Mouse (Mus musculus) midbrain, embryonic 14.5 days (tissue): Measurements from ENCODE around the gene Lyg1. TPM values are rescaled to one million over a fixed set of nuclear protein-coding genes. Genes with fewer than 3 reads are reported as not detected.

ENCODE experiments used
- ATAC-seq: fragments of 200-750 bp; cut with Nextera tagmentation; 2 replicates; pipeline ENCODE4 v1.8.0; 2017; ENCODE audit warnings: moderate number of reproducible peaks, moderate library complexity; ENCODE audit not compliant: low FRiP score, low TSS enrichment
- DNase-seq: peaks from one replicate; pipeline ENCODE4 v3.0.0-alpha.2; 2015
- H3K27ac ChIP-seq: fragments of 300-500 bp; sonication (generic); replicated peaks from 2 replicates; pipeline ENCODE4 v1.5.1; 2014; ENCODE audit warnings: mild to moderate bottlenecking, low read depth, low read length, moderate library complexity
- H3K27me3 ChIP-seq: fragments of 300-500 bp; sonication (generic); 2 replicates; pipeline ENCODE4 v1.6.1; 2014; ENCODE audit warnings: low read length, control low read depth, mixed read lengths; ENCODE audit not compliant: control insufficient read depth, insufficient read depth
- H3K36me3 ChIP-seq: fragments of 300-500 bp; sonication (generic); 2 replicates; pipeline ENCODE4 v1.6.1; 2014; ENCODE audit warnings: low read length, control low read depth; ENCODE audit not compliant: control insufficient read depth, insufficient read depth
- H3K4me1 ChIP-seq: fragments of 300-500 bp; sonication (generic); 2 replicates; pipeline ENCODE4 v1.6.1; 2014; ENCODE audit warnings: mild to moderate bottlenecking, antibody characterized with exemption, low read length, control low read depth; ENCODE audit not compliant: control insufficient read depth, insufficient read depth
- H3K4me2 ChIP-seq: fragments of 300-500 bp; sonication (generic); 2 replicates; pipeline ENCODE4 v1.6.1; 2014; ENCODE audit warnings: mild to moderate bottlenecking, low read length, moderate library complexity
- H3K4me3 ChIP-seq: fragments of 300-500 bp; sonication (generic); replicated peaks from 2 replicates; pipeline ENCODE4 v1.5.1; 2014; ENCODE audit warnings: low read depth, low read length
- H3K9ac ChIP-seq: fragments of 300-500 bp; sonication (generic); replicated peaks from 2 replicates; pipeline ENCODE4 v1.6.1; 2014; ENCODE audit warnings: mild to moderate bottlenecking, low read length, moderate library complexity
- H3K9me3 ChIP-seq: fragments of 300-500 bp; sonication (generic); 2 replicates; pipeline ENCODE4 v1.6.1; 2016; ENCODE audit warnings: low read length, control low read depth, mixed read lengths; ENCODE audit not compliant: control insufficient read depth
- WGBS: fragments of 180-500 bp; shearing (Covaris S2); extraction: QIAGEN DNeasy Blood & Tissue Kit; methylation state at CpG from one replicate; pipeline ENCODE4 v1.1.7; 2014; 5-methylcytosine and 5-hydroxymethylcytosine counted together
- polyA plus RNA-seq: library from polyadenylated mRNA; unstranded; fragments of >200 nt; fragmentation: Nextera tagmentation; extraction: Ambion mirVana; gene quantifications from 2 replicates; pipeline ENCODE4 v1.2.1, GENCODE M21; 2014

Gene Lyg1
- not detected in 2 replicates for polyA plus RNA-seq

GRCm38 (mm10) chr1:37957659-37958058 is at the start of gene Lyg1:
Gene Lyg1 (minus strand): TSS chr1:37957759.
- Histone ChIP-seq H3K27ac (no peak within 1 kb of the TSS), H3K4me3 (no peak within 1 kb of the TSS), H3K4me2 (no peak within 1 kb of the TSS), H3K27me3 (no peaks in the 10 kb centered on the region), H3K4me1 (no peaks in the 10 kb centered on the region), H3K9ac (no peak within 1 kb of the TSS), H3K36me3 (no peaks in the 10 kb centered on the region), H3K9me3 (no peaks in the 10 kb centered on the region)
- DNase-seq (no peak), ATAC-seq (no peak)
- 95% methylated on average over 5 of the region's 5 CpGs for WGBS

- Histone ChIP-seq H3K27me3 (no peaks in the 10 kb centered on the region), H3K4me2 (no peak overlapping the region), H3K9me3 (no peaks in the 10 kb centered on the region), H3K4me3 (no peak overlapping the region), H3K9ac (no peak overlapping the region), H3K27ac (no peak overlapping the region), H3K4me1 (no peaks in the 10 kb centered on the region), H3K36me3 (no peaks in the 10 kb centered on the region)
- DNase-seq (no peak), ATAC-seq (no peak)
- WGBS: 77% methylated on average over 3 of the region's 3 CpGs
Observed at GRCm38 (mm10) chr1:38006741-38007140, 49.2 kb upstream of the Lyg1 start.

- no peak for DNase-seq
- Histone ChIP-seq H3K9me3 (no peaks in the 10 kb centered on the region), H3K27me3 (no peaks in the 10 kb centered on the region), H3K27ac (no peak overlapping the region), H3K4me3 (no peak overlapping the region), H3K9ac (no peak overlapping the region), H3K4me1 (peaks cover 11% of the 10 kb centered on the region), H3K4me2 (no peak overlapping the region), H3K36me3 (no peaks in the 10 kb centered on the region)
- WGBS: 92% methylated on average over 3 of the region's 3 CpGs
- no peak for ATAC-seq
Observed at GRCm38 (mm10) chr1:38003046-38003445, 45.5 kb upstream of the Lyg1 start.

GRCm38 (mm10) chr1:38001956-38002355 is 44.4 kb upstream of the Lyg1 start:
- 95% methylated on average over 9 of the region's 9 CpGs for WGBS
- no peak for ATAC-seq

GRCm38 (mm10) chr1:38000844-38001243 is 43.3 kb upstream of the Lyg1 start:
- Histone ChIP-seq H3K4me1 (peaks cover 17% of the 10 kb centered on the region), H3K9ac (no peak overlapping the region), H3K4me3 (no peak overlapping the region), H3K4me2 (no peak overlapping the region), H3K9me3 (no peaks in the 10 kb centered on the region), H3K36me3 (no peaks in the 10 kb centered on the region), H3K27ac (no peak overlapping the region), H3K27me3 (no peaks in the 10 kb centered on the region)
- no peak for ATAC-seq
- DNase-seq: no peak
- 94% methylated on average over 8 of the region's 8 CpGs for WGBS

More at GRCm38 (mm10) chr1:38001956-38002355, 44.4 kb upstream of the Lyg1 start:
- H3K4me3 ChIP-seq: no peak overlapping the region
- H3K27ac ChIP-seq: no peak overlapping the region
- peaks cover 11% of the 10 kb centered on the region for H3K4me1 ChIP-seq
- H3K4me2 ChIP-seq: no peak overlapping the region
- H3K9me3 ChIP-seq: no peaks in the 10 kb centered on the region
- no peak overlapping the region for H3K9ac ChIP-seq
- no peak for DNase-seq
- no peaks in the 10 kb centered on the region for H3K36me3 ChIP-seq
- H3K27me3 ChIP-seq: no peaks in the 10 kb centered on the region

GRCm38 (mm10) chr1:37999552-37999951 is 42.0 kb upstream of the Lyg1 start:
- DNase-seq (no peak), ATAC-seq (no peak)
- Histone ChIP-seq H3K27ac (no peak overlapping the region), H3K4me3 (no peak overlapping the region), H3K27me3 (no peaks in the 10 kb centered on the region), H3K4me2 (peak overlapping the region; percentile 67; the same call in 1 of the 2 replicates), H3K9me3 (no peaks in the 10 kb centered on the region), H3K36me3 (peaks cover 10% of the 10 kb centered on the region), H3K9ac (no peak overlapping the region), H3K4me1 (peaks cover 17% of the 10 kb centered on the region)
- WGBS: 82% methylated on average over 3 of the region's 3 CpGs

- Histone ChIP-seq H3K36me3 (peaks cover 20% of the 10 kb centered on the region), H3K9me3 (no peaks in the 10 kb centered on the region), H3K4me1 (peaks cover 17% of the 10 kb centered on the region), H3K9ac (peak overlapping the region; percentile 80), H3K27ac (peak overlapping the region; percentile 94), H3K4me3 (peak overlapping the region; percentile 90), H3K4me2 (peak overlapping the region; percentile 67), H3K27me3 (no peaks in the 10 kb centered on the region)
- DNase-seq (no peak), ATAC-seq (peak; percentile 13; the same call in 1 of the 2 replicates)
- 3% methylated on average over 47 of the region's 47 CpGs for WGBS
Observed at GRCm38 (mm10) chr1:37998371-37999199, 41.0 kb upstream of the Lyg1 start.

- H3K4me1 ChIP-seq: peaks cover 17% of the 10 kb centered on the region
- ATAC-seq (peak; percentile 91), DNase-seq (peak; percentile 99)
- no peaks in the 10 kb centered on the region for H3K27me3 ChIP-seq
- peak within 1 kb of the TSS; percentile 87 for H3K4me2 ChIP-seq
- WGBS: under 1% methylated on average over 50 of the region's 50 CpGs
- peak within 1 kb of the TSS; percentile 94 for H3K27ac ChIP-seq
- H3K36me3 ChIP-seq: peaks cover 27% of the 10 kb centered on the region
- peak within 1 kb of the TSS; percentile 90 for H3K4me3 ChIP-seq
- peak within 1 kb of the TSS; percentile 80 for H3K9ac ChIP-seq
- H3K9me3 ChIP-seq: no peaks in the 10 kb centered on the region
Observed at GRCm38 (mm10) chr1:37997867-37998266, 40.3 kb upstream of the Lyg1 start, which contains the start of the genes Txndc9 and Eif5b. Gene Txndc9 (minus strand): TSS chr1:37997893. Gene Eif5b (plus strand): TSS chr1:37998010.
